Mouse (Mus musculus) lung, embryonic 15.5 days (tissue): ENCODE results near the gene F2rl1. TPM values are rescaled to one million over a fixed set of nuclear protein-coding genes. Genes with fewer than 3 reads are reported as not detected.

Source experiments
- ATAC-seq: fragments of 200-750 bp; cut with Nextera tagmentation; 2 replicates; pipeline ENCODE4 v1.8.0; 2017; ENCODE audit warnings: moderate number of reproducible peaks, borderline replicate concordance; ENCODE audit not compliant: low FRiP score, low TSS enrichment; ENCODE audit errors: extremely low read depth
- H3K27ac ChIP-seq: fragments of 300-500 bp; sonication (generic); 2 replicates; pipeline ENCODE4 v1.5.1; 2015; ENCODE audit warnings: moderate library complexity, mild to moderate bottlenecking, inconsistent platforms
- H3K27me3 ChIP-seq: fragments of 300-500 bp; sonication (generic); 2 replicates; pipeline ENCODE4 v1.6.1; 2015; ENCODE audit warnings: inconsistent platforms
- H3K36me3 ChIP-seq: fragments of 300-500 bp; sonication (generic); 2 replicates; pipeline ENCODE4 v1.6.1; 2015; ENCODE audit warnings: inconsistent platforms
- H3K4me1 ChIP-seq: fragments of 300-500 bp; sonication (generic); 2 replicates; pipeline ENCODE4 v1.6.1; 2015; ENCODE audit warnings: inconsistent platforms
- H3K4me2 ChIP-seq: fragments of 300-500 bp; sonication (generic); 2 replicates; pipeline ENCODE4 v1.6.1; 2015; ENCODE audit warnings: inconsistent platforms, mild to moderate bottlenecking, moderate library complexity
- H3K4me3 ChIP-seq: fragments of 300-500 bp; sonication (generic); 2 replicates; pipeline ENCODE4 v1.5.1; 2015; ENCODE audit warnings: mild to moderate bottlenecking, inconsistent platforms
- H3K9ac ChIP-seq: fragments of 300-500 bp; sonication (generic); 2 replicates; pipeline ENCODE4 v1.6.1; 2015; ENCODE audit warnings: inconsistent platforms
- H3K9me3 ChIP-seq: fragments of 300-500 bp; sonication (generic); 2 replicates; pipeline ENCODE4 v1.6.1; 2016; ENCODE audit warnings: inconsistent platforms
- WGBS: fragments of 180-500 bp; shearing (Covaris S2); methylation state at CpG from one replicate; pipeline ENCODE4 v1.1.7; 2015; 5-methylcytosine and 5-hydroxymethylcytosine counted together
- polyA plus RNA-seq: library from polyadenylated mRNA; unstranded; fragments of >200 nt; fragmentation: Nextera tagmentation; extraction: Ambion mirVana; gene quantifications from 2 replicates; pipeline ENCODE4 v1.2.1, GENCODE M21; 2015

Gene F2rl1
- polyA plus RNA-seq, 1 experiment from 2014 or later = 4.3 TPM

DNA sequence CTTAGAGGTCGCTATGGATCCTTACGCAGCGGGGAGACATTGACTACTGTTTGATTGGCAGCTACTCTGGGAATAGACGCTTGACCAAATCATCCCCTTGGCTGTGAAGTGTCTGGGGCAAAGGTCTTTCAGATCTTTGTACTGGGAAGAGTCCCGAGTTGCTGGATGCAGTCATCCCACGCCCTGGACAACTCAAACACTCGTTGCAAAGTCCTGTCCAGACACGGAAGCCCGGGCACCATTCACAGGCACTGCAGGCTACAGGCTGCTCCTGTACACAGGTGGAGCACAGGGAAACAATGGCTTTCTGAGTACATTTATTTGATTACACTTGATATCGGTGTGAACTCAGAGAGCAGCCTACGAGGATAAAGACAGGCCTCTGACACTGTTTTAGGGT lies 33.7 kb downstream of the F2rl1 start:
- Histone ChIP-seq H3K4me3 (no peak overlapping the region), H3K36me3 (no peaks in the 10 kb centered on the region), H3K9me3 (no peaks in the 10 kb centered on the region), H3K9ac (no peak overlapping the region), H3K4me1 (peaks cover 7% of the 10 kb centered on the region), H3K27ac (no peak overlapping the region), H3K4me2 (no peak overlapping the region), H3K27me3 (no peaks in the 10 kb centered on the region)
- no peak for ATAC-seq
- WGBS = 56% methylated on average over 11 of the region's 11 CpGs

DNA sequence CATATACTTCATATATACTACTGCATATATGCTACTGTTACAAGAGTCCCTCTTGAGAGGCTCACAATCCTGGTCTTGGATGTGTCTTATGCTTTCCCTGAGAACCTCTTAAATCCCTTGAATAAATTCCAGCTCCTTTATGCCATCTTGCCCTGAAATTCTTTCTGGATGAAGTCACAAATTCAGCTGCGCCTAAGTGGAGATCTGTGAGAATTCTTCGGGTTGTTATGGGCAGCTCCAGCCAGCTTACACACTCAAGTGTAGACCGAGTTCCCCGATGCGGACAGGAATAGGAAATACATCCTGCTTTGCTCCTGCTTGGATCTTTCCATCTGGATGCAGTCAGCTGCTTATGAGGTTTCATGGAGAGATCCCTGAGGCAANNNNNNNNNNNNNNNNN lies 40.4 kb downstream of the F2rl1 start:
- Histone ChIP-seq H3K9me3 (no peaks in the 10 kb centered on the region), H3K36me3 (no peaks in the 10 kb centered on the region), H3K4me1 (0 out of 2 replicates have a peak, but pooled peaks cover 7% of the 10 kb centered on the region), H3K9ac (no peak overlapping the region), H3K27ac (peak overlapping the region; percentile 73), H3K4me2 (no peak overlapping the region), H3K27me3 (no peaks in the 10 kb centered on the region), H3K4me3 (no peak overlapping the region)
- ATAC-seq = peak; percentile 58; the same call in 1 of the 2 replicates
- WGBS = 17% methylated on average over 5 of the region's 5 CpGs

DNA sequence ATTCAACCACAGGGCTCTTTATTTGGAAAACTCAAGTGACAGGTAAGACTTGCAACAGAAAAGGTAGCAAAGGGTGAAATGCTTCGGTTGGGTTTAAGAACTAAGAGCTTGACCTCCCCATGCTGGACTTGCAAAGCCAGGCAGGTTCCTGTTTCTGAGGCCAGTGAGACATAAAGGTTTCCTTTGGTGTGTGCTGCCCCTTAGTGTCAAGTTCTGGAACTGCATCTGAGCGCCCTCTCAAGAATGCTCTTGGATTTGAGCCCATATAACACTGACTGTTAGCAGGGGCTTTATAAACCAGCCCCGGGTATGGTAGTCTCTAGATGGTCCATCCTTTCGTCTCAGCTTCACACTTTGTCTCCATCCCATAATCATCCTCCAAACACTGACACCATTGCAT lies 43.6 kb downstream of the F2rl1 start:
- no peaks in the 10 kb centered on the region for H3K9me3 ChIP-seq
- no peak overlapping the region for H3K4me2 ChIP-seq
- H3K9ac ChIP-seq = no peak overlapping the region
- H3K36me3 ChIP-seq = no peaks in the 10 kb centered on the region
- 0 out of 2 replicates have a peak, but pooled peaks cover 7% of the 10 kb centered on the region for H3K4me1 ChIP-seq
- WGBS = 7% methylated on average over 4 of the region's 4 CpGs
- no peaks in the 10 kb centered on the region for H3K27me3 ChIP-seq
- no peak overlapping the region for H3K4me3 ChIP-seq
- ATAC-seq = no peak
- no peak overlapping the region for H3K27ac ChIP-seq

DNA sequence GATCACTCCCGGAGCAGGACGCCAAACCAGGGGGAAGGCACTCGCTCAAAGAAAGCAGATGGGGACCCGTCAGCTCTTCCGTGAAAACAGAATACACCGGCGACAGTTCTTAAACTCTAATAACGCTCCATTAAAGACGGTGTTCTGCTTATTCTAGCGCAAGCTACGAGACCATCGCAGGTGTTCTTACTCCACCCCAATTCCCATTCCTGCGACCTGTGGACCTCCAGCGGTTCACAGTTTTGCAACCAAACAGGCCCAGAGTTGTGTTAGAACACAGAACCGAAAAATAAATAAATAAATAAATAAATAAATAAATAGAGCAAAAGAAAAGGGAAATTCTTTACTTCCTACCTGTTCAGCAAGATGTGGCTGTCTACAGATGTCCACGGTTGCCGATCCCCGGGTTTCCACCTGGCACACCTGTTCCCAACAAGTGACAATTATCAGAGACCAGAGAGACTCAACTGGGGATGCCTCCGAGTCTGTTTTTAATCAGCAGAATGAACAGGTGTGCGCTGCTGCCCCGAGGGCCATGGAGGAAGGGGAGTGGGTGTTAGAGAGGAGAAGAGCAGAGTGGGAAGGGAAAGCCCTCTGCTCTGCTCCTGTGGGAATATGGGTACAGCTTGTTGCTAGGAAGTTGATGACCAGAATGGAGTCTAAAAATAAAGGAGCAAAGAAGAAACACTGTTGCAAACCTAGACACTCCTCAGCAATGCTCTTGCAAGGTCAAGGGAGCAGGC lies 46.2 kb downstream of the F2rl1 start, which contains the start of gene S100z:
TSS of gene S100z (minus strand) at position 51 of the 743 bp plus-strand sequence.
- no peaks in the 10 kb centered on the region for H3K27me3 ChIP-seq
- WGBS = 88% methylated on average over 21 of the region's 21 CpGs

DNA sequence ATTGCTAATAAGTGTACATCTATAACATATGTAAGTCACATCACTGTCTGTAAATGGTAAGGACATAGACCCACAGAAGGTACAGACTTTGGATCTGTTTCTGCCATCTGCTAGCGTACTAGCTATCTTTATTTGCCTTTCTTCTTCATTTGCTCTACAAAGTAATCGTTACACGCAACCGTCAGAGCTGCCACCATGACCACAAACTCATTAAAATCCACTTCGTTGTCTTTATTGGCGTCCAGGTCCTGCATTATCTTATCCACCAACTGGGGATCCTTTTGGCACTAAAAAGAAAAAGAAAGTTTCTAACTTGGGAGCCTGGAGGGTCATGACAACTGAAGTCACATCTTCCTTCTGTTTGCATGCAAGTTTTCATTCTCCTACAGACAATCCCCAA lies 47.9 kb downstream of the F2rl1 start:
- 70% methylated on average over 6 of the region's 6 CpGs for WGBS
- Histone ChIP-seq H3K36me3 (no peaks in the 10 kb centered on the region), H3K27me3 (no peaks in the 10 kb centered on the region), H3K4me2 (no peak overlapping the region), H3K4me1 (no peaks in the 10 kb centered on the region; the same call in 1 of the 2 replicates), H3K9me3 (no peaks in the 10 kb centered on the region), H3K4me3 (no peak overlapping the region), H3K27ac (no peak overlapping the region), H3K9ac (no peak overlapping the region)
- ATAC-seq = no peak

More for the DNA sequence above, 46.2 kb downstream of the F2rl1 start, which contains the start of gene S100z:
- no peak within 1 kb of the TSS for H3K27ac ChIP-seq
- H3K9ac ChIP-seq = no peak within 1 kb of the TSS
- no peak for ATAC-seq
- H3K36me3 ChIP-seq = no peaks in the 10 kb centered on the region
- no peaks in the 10 kb centered on the region for H3K9me3 ChIP-seq
- no peak within 1 kb of the TSS for H3K4me2 ChIP-seq
- no peak within 1 kb of the TSS for H3K4me3 ChIP-seq
- H3K4me1 ChIP-seq = no peaks in the 10 kb centered on the region; the same call in 1 of the 2 replicates

DNA sequence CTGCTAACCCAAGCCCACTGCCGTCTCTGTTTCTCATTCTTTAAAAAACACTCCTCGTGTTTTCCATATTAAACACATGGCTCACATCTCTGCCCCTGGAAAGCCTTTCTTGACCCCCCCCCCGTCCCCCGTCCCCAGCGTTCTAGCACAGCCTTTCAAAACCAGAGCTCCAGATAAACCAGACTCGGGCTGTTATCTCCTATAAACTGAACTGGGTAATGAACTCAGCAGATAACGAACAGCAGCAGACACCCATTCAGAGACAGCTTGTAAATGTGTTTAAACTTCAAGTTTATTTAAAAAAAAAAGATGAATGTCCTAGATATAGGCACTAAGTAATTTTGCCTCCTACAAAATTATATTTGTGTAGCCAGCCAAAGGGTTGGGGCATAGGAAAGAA lies 49.9 kb downstream of the F2rl1 start:
- ATAC-seq = no peak
- WGBS = 16% methylated on average over 7 of the region's 7 CpGs
- no peaks in the 10 kb centered on the region for H3K27me3 ChIP-seq
- no peak overlapping the region for H3K4me2 ChIP-seq
- no peak overlapping the region for H3K9ac ChIP-seq
- H3K36me3 ChIP-seq = no peaks in the 10 kb centered on the region
- no peaks in the 10 kb centered on the region; the same call in 1 of the 2 replicates for H3K4me1 ChIP-seq
- H3K27ac ChIP-seq = no peak overlapping the region
- no peak overlapping the region for H3K4me3 ChIP-seq
- H3K9me3 ChIP-seq = no peaks in the 10 kb centered on the region

DNA sequence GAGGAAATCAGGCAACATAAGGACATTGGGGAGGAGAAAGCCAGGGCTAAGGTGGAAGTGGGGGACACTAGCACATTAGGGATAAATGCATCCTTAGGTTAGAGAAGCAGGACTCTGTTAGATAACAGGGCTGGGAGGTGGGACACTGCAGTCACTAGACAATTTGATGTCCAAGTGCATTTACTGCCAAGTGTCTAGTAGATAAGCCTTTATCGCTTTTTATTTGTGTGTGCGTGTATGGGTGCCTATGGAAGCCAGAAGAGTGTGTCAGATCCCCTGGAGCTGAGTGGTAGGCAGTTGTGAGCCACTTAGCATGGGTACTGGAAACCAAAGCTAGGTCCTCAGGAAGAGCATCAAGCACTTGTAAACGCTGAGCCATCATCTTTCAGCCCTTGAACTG lies 50.7 kb downstream of the F2rl1 start:
- H3K27ac ChIP-seq = no peak overlapping the region
- 58% methylated on average over 3 of the region's 3 CpGs for WGBS
- H3K36me3 ChIP-seq = no peaks in the 10 kb centered on the region
- no peak overlapping the region for H3K9ac ChIP-seq
- no peaks in the 10 kb centered on the region; the same call in 1 of the 2 replicates for H3K4me1 ChIP-seq
- H3K27me3 ChIP-seq = no peaks in the 10 kb centered on the region
- no peak overlapping the region for H3K4me3 ChIP-seq
- no peak for ATAC-seq
- H3K9me3 ChIP-seq = no peaks in the 10 kb centered on the region
- H3K4me2 ChIP-seq = no peak overlapping the region

DNA sequence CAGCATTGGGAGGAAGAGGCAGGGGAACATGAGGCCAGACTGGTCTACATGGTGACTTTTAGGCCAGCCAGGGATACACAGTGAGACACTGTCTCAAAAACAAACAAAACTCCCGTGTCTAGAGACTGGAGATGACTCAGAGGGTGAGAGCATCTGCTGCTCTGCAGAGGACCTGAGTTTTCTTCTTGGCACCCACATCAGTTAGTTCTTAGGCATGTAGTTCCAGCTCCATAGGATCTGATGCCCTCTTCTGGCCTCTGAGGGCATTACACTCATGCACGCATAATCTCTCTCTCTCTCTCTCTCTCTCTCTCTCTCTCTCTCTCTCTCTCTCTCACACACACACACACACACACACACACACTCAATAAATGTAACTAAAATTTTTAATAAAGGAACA lies 54.1 kb downstream of the F2rl1 start:
- H3K27ac ChIP-seq = no peak overlapping the region
- no peak overlapping the region for H3K4me2 ChIP-seq
- H3K9ac ChIP-seq = no peak overlapping the region
- ATAC-seq = no peak
- H3K9me3 ChIP-seq = no peaks in the 10 kb centered on the region
- H3K4me3 ChIP-seq = no peak overlapping the region
- H3K4me1 ChIP-seq = no peaks in the 10 kb centered on the region; the same call in 1 of the 2 replicates
- no peaks in the 10 kb centered on the region for H3K36me3 ChIP-seq
- no peaks in the 10 kb centered on the region for H3K27me3 ChIP-seq
- WGBS = 48% methylated on average over 2 of the region's 2 CpGs

Other genes starting within 250 kb of the F2rl1 start
- 65.0 and 65.6 TPM in 2 replicates for gene Zbed3, start 201.6 kb downstream of the F2rl1 start, polyA plus RNA-seq
- gene Aggf1, start 149.9 kb downstream of the F2rl1 start, polyA plus RNA-seq = 31.5 and 34.8 TPM in 2 replicates
- gene Crhbp, start 80.3 kb downstream of the F2rl1 start, polyA plus RNA-seq = 0.11 TPM in 1 of 2 replicates, not detected in the other
- not detected in 2 replicates for gene S100z, start 46.5 kb downstream of the F2rl1 start, polyA plus RNA-seq
- 106 and 114 TPM in 2 replicates for gene F2r, start 93.3 kb upstream of the F2rl1 start, polyA plus RNA-seq
- 0.87 and 0.94 TPM in 2 replicates for gene F2rl2, start 171.6 kb upstream of the F2rl1 start, polyA plus RNA-seq